Mouse (Mus musculus): ENCODE data around the gene Armc9.

The Armc9 gene

GRCm38 (mm10) chr1:86229184-86229829, 74.7 kb downstream of the Armc9 start:
- DNase-seq: no peak

GRCm38 (mm10) chr1:86232631-86233030, 78.1 kb downstream of the Armc9 start:
- DNase-seq: no peak

- no peak for DNase-seq
Observed at GRCm38 (mm10) chr1:86233808-86234207, 79.2 kb downstream of the Armc9 start.

GRCm38 (mm10) chr1:86235118-86235517, 80.5 kb downstream of the Armc9 start:
- DNase-seq: peak; percentile 25

- DNase-seq: no peak
Observed at GRCm38 (mm10) chr1:86236442-86236841, 81.9 kb downstream of the Armc9 start.

GRCm38 (mm10) chr1:86239010-86239409, 84.4 kb downstream of the Armc9 start:
- DNase-seq: no peak

- no peak for DNase-seq
Observed at GRCm38 (mm10) chr1:86239871-86240270, 85.3 kb downstream of the Armc9 start.

GRCm38 (mm10) chr1:86240959-86241358, 86.4 kb downstream of the Armc9 start:
- no peak for DNase-seq

- DNase-seq: no peak
Observed at GRCm38 (mm10) chr1:86243490-86243889, 88.9 kb downstream of the Armc9 start.

- DNase-seq: peak; percentile 68
Observed at GRCm38 (mm10) chr1:86245301-86246085, 90.9 kb downstream of the Armc9 start.

- DNase-seq: no peak
Observed at GRCm38 (mm10) chr1:86253410-86253809, 98.8 kb downstream of the Armc9 start.

GRCm38 (mm10) chr1:86256311-86256710, 101.7 kb downstream of the Armc9 start:
- DNase-seq: no peak

- no peak for DNase-seq
Observed at GRCm38 (mm10) chr1:86257228-86257627, 102.6 kb downstream of the Armc9 start.

GRCm38 (mm10) chr1:86258171-86258824, 103.7 kb downstream of the Armc9 start:
- no peak for DNase-seq

GRCm38 (mm10) chr1:86263564-86264339, 109.2 kb downstream of the Armc9 start:
- DNase-seq: no peak

GRCm38 (mm10) chr1:86265060-86265459, 110.5 kb downstream of the Armc9 start:
- no peak for DNase-seq

GRCm38 (mm10) chr1:86268492-86269189, 114.1 kb downstream of the Armc9 start:
- DNase-seq: no peak

GRCm38 (mm10) chr1:86269190-86269508, 114.6 kb downstream of the Armc9 start:
- DNase-seq: no peak

- DNase-seq: no peak
Observed at GRCm38 (mm10) chr1:86271707-86272106, 117.1 kb downstream of the Armc9 start.

- no peak for DNase-seq
Observed at GRCm38 (mm10) chr1:86277055-86277454, 122.5 kb downstream of the Armc9 start.

- DNase-seq: peak; percentile 73
Observed at GRCm38 (mm10) chr1:86281781-86282536, 127.4 kb downstream of the Armc9 start.

GRCm38 (mm10) chr1:86284101-86284500, 129.5 kb downstream of the Armc9 start:
- DNase-seq: no peak
